Mouse (Mus musculus) brown adipose tissue, adult 24 weeks (tissue): Measurements from ENCODE around the gene Ninl. TPM values are rescaled to one million over a fixed set of nuclear protein-coding genes. Genes with fewer than 3 reads are reported as not detected.
"Not testable (repeated sequence)": the region's sequence is repeated elsewhere in the genome, so short reads cannot be mapped to it uniquely, and the experiment has no call there.

Experiments used
- H3K27ac ChIP-seq: fragments of 200-500 bp; replicated peaks from 2 replicates; pipeline ENCODE4 v1.5.1; 2012; ENCODE audit warnings: low read depth, mild to moderate bottlenecking, low read length
- H3K4me1 ChIP-seq: fragments of 200-500 bp; 2 replicates; pipeline ENCODE4 v1.6.1; 2012; ENCODE audit warnings: low read length, mixed read lengths; ENCODE audit not compliant: control insufficient read depth, insufficient read depth, insufficient read length
- H3K4me3 ChIP-seq: fragments of 200-500 bp; 2 replicates; pipeline ENCODE4 v1.5.1; 2012; ENCODE audit warnings: low read depth, mild to moderate bottlenecking, low read length, moderate library complexity; ENCODE audit not compliant: insufficient read depth
- polyA plus RNA-seq: library from polyadenylated mRNA; stranded (reverse); fragments of >200 nt; gene quantifications from 2 replicates; pipeline ENCODE4 v1.2.4, GENCODE M21; 2012; ENCODE audit not compliant: missing spikeins, insufficient read depth, insufficient read length

The Ninl gene
- polyA plus RNA-seq, 1 experiment = 5.0 TPM

DNA sequence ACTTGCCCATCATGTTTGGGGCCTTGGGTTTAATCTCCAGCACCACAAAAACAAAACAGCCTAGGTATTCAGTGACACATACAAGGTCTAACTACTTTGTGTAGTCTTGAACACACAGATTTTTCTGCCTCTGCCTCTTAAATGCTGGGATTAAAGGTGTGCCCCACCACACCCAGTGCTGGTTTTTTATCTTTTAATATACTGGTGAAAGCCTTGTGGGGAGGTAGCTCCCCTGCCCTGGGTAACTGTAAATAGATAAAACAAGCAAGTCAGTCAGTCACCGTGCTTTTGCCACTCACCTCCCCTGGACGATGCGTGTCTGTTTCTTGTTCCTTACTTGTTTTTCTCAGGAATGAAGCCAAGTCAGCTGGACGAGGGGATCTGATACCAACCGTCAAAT lies 123.4 kb downstream of the Ninl start:
- Histone ChIP-seq H3K27ac (no peak overlapping the region), H3K4me3 (no peak overlapping the region), H3K4me1 (no peaks in the 10 kb centered on the region)

DNA sequence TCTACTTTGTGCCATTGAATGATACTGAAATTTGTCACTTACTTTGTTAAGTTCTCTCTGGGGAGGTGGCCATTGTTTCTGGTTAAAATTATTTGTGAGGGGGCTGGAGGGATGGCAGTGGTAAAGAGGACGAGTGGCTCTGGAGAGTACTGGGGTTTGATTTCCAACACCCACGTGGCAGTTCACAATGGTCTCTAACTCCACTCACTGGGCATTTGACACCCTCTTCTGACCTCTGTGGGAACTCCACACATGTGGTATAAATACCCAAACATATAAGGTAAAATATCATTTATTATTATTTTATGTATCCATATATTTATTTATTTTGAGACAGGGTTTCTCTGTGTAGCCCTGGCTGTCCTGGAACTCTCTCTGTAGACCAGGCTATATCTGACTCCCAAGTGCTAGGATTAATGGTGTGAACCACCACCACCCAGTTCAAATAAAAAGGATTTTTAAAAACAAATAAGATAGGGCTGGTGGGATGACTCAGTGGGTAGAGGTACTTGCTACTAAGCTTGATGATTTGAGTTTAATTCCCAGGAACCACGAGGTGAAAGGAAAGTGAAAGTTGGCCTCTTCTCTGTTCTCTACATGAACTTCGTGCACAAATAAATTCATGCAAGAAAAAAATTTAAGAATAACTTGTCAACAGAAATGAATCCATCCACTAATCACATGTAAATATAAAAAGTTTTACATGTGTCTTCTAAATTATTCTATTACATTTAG lies 124.2 kb downstream of the Ninl start:
- no peaks in the 10 kb centered on the region for H3K4me1 ChIP-seq
- no peak overlapping the region for H3K27ac ChIP-seq
- no peak overlapping the region for H3K4me3 ChIP-seq

DNA sequence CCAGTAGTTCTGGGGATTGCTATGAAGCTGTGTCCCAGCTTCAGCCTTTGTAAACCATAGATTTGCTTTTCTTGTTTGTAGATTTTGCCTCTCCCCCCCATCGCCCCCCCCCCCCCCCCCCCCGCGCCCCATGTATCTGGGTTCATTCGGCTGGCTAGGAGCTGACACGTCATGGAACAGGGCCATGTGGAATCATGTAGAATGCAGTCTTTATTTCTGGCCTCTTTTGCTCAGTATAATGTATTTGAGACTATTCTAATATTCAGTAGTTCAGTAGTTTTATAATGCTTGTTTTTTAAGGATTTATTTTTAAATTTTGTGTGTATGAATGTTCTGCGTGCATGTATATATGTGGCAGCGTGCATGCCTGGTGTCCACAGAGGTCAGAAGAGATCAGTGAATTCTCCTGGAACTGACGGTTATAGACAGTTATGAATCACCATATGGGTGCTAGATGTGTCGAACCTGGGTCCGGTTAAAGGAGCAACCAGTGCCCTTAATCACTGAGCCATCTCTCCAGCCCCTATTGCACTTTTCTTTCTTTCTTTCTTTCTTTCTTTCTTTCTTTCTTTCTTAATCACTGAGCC lies 128.8 kb downstream of the Ninl start:
- H3K4me1 ChIP-seq = no peaks in the 10 kb centered on the region
- no peak overlapping the region for H3K27ac ChIP-seq
- H3K4me3 ChIP-seq = peak overlapping the region; percentile 100; the same call in 1 of the 2 replicates

DNA sequence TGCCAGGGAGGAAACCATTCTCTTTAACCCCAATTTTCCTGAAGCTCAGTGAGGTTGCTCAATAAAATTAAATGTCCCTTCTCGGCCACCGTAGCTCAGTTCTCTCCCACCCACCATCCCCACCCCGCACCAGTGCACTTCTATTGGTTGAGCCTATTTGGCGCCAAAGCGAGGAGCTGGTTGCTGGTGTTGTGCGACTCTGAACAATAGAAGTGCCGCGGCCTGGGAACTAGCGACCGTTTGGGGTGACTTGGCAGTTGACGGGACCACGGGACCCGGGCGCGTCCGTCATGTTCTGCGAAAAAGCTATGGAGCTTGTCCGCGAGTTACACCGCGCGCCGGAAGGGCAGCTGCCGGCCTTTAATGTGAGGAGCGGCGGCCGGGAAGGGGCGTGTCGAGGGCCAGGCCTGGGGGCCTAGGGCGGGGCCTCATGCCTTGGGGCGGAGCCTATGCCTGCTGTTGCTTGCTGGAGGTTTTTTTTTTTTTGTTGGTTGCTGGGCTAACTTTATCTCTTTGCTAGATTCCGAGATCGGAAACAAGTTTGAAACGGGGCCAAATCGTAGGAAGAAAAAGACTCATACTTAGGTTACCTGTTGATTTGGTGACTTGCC lies 129.6 kb downstream of the Ninl start:
- Histone ChIP-seq H3K27ac (peak overlapping the region; percentile 50), H3K4me3 (peak overlapping the region; percentile 100), H3K4me1 (no peaks in the 10 kb centered on the region)

DNA sequence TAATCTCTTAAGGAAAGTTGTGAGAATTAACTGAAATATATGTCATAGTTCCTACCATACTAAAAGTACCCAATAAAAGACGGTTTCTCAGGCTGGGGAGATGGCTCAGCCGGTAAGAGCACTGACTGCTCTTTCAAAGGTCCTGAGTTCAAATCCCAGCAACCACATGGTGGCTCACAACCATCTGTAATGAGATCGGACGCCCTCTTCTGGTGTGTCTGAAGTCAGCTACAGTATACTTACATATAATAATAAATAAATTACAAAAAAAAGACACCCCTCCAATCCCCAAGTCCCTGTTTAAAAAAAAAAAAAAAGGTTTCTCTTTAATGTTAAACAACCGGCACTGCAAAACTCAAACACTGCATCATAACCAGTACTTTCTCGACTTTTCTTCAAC lies 130.3 kb downstream of the Ninl start:
- not testable (repeated sequence) for H3K27ac ChIP-seq, H3K4me1 ChIP-seq
- H3K4me3 ChIP-seq = peak overlapping the region; percentile 38; the same call in 1 of the 2 replicates

DNA sequence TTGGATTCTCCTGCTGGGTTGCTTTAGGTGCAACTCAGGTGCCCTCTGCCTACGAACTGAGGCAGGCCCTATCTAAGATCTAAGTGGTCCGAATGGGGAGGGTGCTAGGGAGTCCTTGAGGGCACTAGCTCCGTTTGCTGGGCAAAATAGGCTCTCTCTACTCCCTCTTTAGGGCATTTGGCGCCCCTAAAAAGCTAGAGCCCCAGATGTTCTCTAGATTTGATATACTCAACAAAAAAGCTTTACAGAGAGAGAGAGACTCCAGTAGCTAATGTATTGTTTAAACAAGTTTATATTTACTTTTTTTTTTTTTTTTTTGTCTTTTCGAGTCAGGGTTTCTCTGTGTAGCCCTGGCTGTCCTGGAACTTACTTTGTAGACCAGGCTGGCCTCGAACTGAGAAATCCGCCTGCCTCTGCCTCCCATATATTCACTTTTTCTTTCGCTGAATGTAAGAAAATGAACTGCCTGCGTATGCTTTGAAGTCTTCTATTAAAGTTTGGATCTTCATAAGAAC lies 134.2 kb downstream of the Ninl start, which contains the start of gene Gins1:
Gene Gins1, plus strand, starts transcription at position 465 of the 515 bp plus-strand sequence.
- Histone ChIP-seq H3K27ac (peak within 1 kb of the TSS; percentile 95), H3K4me1 (peaks cover 9% of the 10 kb centered on the region), H3K4me3 (peak within 1 kb of the TSS; percentile 90)

DNA sequence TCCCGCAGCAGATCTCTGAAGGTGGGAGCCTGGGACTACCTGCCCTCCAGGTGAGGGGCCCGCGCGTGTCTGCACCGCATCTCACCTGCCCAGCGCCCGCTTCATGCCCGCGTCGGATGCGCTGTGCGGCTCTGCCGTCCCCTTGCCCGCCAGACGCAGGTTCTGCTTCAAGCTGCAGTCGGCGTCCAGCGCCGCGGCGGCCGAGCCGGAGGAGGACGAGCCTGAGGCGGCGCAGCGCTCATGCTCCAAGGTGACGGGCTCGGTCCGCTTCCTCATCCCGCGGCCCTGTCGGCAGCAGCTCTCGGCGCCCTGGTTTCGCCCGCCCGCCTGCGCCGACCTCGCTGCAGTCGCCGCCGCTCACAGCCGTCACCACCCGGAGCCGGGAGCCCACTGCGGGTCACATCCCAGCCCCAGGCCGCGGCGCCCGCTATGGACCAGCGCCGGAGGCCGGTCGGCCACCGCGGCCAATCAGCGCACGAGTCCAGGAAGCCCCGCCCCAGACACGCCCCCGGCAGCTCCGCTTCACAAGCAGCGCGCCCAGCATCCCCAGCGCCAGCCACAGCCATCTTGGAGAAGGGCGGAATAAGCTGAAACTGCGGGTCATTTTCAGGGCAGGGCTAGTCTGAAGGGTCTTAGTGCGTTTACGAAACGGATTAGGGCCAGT lies 134.8 kb downstream of the Ninl start, which contains the start of gene Abhd12:
Gene Abhd12, minus strand, starts transcription at position 470 of the 664 bp plus-strand sequence.
- H3K4me3 ChIP-seq = peak within 1 kb of the TSS; percentile 90

DNA sequence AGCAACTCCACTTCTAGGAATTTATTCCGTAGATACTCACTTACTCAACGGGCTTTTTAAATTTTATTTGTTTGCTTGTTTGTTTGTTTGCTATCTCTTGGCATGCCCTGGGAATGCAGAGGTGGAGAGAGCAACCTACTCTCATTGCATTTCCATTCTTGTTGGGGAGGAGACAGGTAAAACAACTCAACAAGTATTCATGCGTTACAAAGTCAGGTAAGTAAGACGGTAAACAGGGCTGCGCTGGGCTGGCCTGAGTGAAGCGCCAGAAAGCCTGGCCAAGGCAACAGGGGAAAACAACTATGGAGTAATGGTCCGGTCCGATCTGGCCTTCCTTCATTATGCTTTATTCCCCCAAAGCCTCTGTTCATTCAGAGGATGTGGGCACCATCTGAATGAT lies 136.8 kb downstream of the Ninl start:
- no peak overlapping the region for H3K27ac ChIP-seq
- peaks cover 9% of the 10 kb centered on the region for H3K4me1 ChIP-seq
- H3K4me3 ChIP-seq = peak overlapping the region; percentile 36; the same call in 1 of the 2 replicates

More for the DNA sequence above, 134.8 kb downstream of the Ninl start, which contains the start of gene Abhd12:
- H3K4me1 ChIP-seq = peaks cover 9% of the 10 kb centered on the region
- H3K27ac ChIP-seq = peak within 1 kb of the TSS; percentile 95

DNA sequence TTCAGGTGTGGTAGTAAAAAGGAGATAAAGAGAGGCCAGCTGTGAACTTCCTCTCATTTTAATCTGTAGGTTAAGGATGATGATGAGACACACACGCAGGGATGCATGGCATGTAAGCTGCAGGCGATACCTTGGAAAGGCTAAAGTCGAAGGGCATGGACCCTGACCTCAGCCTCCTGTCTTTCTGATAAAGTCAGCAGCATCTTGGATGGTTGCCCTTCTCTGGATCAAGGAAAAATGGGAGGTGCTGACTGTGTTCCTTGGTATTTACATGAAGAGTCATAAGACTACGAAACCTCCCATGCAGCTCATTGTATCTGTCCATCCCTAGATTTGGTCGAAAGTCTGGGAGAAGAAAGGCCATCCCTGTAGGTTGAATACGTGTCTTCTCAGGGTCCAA lies 138.8 kb downstream of the Ninl start:
- Histone ChIP-seq H3K4me3 (no peak overlapping the region), H3K27ac (no peak overlapping the region), H3K4me1 (peaks cover 13% of the 10 kb centered on the region)

DNA sequence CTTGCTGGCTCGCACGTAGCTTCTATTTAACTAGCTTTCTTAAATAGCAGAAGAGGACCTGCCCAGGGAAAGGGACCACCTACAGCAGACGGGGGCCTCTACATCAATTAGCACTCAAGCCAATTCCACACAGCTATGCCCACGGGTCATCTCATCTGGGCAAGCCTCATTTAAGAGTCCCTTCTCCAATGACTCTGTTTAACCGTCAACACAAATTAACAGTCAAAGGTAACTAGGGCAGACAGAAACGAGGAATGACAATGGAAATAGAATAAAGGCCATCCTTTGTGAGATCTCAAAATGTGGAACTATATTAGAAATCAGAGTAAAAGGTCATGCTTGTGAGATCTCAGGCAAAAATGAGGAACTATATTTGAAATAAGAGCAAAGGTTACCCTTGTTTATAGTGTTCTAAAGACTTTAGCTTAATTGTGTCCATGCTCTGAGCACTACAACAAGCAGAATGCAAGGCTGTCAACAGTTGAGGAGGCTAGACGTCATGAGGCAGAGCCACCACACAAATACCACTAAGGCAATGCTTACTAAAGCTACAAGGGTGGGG lies 143.4 kb downstream of the Ninl start:
- Histone ChIP-seq H3K27ac (peak overlapping the region; percentile 66), H3K4me1 (peaks cover 5% of the 10 kb centered on the region; the same call in 1 of the 2 replicates), H3K4me3 (no peak overlapping the region)

DNA sequence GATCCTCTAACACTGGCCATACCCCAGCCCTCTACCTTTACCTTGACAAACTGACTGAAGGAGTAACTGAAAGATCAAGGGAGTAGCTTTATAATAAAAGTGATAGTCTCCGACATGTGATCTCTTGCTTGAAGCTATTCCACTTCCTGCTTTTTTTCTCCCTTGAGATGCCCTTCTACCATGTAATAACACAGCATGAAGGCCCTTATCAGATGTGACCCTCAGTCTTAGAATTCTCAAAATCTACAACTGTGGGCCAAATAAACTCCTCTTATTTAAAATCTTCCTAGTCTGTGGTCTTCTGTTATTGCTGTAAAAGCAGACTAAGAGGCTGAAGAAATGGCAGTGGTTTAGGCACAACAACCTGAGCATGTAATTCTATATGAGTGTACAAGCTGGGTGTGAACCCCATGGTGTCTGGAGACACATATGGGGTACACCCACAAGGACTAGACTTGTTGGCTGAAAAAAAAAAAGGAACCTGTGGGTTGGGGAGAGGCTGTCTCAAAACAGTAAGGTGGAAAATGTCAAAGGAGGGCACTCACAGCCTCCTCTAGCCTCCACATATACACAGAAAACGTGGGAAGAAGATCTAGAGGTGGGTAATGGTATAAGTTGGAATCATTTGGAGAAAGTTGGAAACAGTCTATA lies 144.4 kb downstream of the Ninl start:
- no peak overlapping the region for H3K4me3 ChIP-seq
- peaks cover 5% of the 10 kb centered on the region; the same call in 1 of the 2 replicates for H3K4me1 ChIP-seq
- no peak overlapping the region for H3K27ac ChIP-seq

DNA sequence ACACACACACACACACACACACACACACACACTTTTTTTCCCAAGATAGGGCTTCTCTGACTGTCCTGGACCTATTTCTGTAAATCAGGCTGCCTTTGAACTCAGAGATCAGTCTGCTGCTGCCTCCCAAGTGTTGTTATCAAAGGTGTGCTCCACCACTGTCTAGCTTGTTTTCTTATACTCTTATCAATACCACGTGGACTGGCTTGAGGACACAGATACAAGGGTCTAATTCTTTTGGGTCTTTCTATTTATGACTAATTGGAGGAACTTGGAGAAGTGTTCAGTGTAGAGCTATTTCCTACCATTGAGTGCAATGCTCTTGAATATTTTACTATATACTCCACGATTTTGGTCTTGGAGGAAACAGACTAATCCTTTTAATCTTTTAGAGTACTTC lies 151.8 kb downstream of the Ninl start:
- no peak overlapping the region for H3K4me3 ChIP-seq
- H3K27ac ChIP-seq = no peak overlapping the region

DNA sequence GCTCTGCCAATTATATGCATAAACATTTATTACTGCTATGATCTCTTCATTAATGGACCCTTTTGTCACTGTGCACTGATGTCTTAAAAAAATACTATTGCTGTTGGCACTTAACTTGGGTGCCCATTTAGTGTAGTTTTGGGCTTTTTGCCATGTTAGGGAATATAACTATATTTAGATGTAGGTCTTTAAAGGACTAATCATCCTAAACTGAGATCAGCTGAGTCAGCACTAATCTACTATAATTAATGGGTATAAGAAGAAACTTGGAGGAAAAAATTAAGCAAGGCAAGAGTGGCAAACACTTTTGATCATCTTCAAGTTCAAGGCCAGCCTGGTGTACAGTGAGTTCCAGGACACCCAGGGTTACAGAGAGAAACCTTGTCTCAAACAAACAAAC lies 152.9 kb downstream of the Ninl start:
- Histone ChIP-seq H3K27ac (no peak overlapping the region), H3K4me1 (no peaks in the 10 kb centered on the region), H3K4me3 (no peak overlapping the region)

More for the DNA sequence above, 151.8 kb downstream of the Ninl start:
- H3K4me1 ChIP-seq = no peaks in the 10 kb centered on the region

DNA sequence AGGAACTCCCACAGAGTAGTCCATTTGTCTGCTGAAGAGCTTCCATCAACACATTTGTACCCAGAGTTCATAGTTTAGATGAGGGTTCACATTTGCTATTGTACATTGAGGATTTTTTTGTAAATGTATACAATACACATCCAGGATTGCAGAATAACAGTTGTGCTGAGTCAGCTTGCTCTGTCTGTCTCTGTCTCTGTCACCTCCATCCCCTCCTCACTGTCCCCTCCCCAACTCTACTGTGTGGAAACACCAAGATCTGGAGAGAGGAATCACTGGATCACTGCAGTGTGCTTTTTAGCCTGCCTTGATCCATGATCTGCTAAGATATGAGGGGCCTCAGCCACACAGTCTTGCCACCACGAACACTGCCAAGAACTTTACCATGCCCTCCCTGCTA lies 153.4 kb downstream of the Ninl start:
- Histone ChIP-seq H3K4me1 (no peaks in the 10 kb centered on the region), H3K4me3 (no peak overlapping the region), H3K27ac (no peak overlapping the region)
